Mouse (Mus musculus) ES-E14 (cell line): ENCODE results near the gene Klf9. TPM values are rescaled to one million over a fixed set of nuclear protein-coding genes. Genes with fewer than 3 reads are reported as not detected.

Source experiments
- DNase-seq: peaks from one replicate; pipeline ENCODE4 v3.0.0-alpha.2; 2013; ENCODE audit warnings: low read depth, low spot score
- H3K27ac ChIP-seq: 2 replicates; pipeline ENCODE4 v1.5.1; 2012; ENCODE audit warnings: low read depth, mild to moderate bottlenecking, low read length, moderate library complexity, mixed read lengths; ENCODE audit not compliant: poor library complexity, insufficient read depth, severe bottlenecking
- H3K36me3 ChIP-seq: 2 replicates; pipeline ENCODE4 v1.6.1; 2012; ENCODE audit warnings: mild to moderate bottlenecking, low read length, moderate library complexity, mixed read lengths; ENCODE audit not compliant: control insufficient read depth, poor library complexity, insufficient read depth, severe bottlenecking
- H3K4me1 ChIP-seq, 2 experiments: fragments of 150-350 bp in 1 of 2; sonication (generic) in 1 of 2; 2 replicates each; pipeline ENCODE4 v1.6.1; 2012; ENCODE audit warnings: low read length in 2 of 2, mild to moderate bottlenecking in 1 of 2, mixed read lengths in 1 of 2; ENCODE audit not compliant: control insufficient read depth in 2 of 2, insufficient read depth in 2 of 2, poor library complexity in 1 of 2
- H3K4me3 ChIP-seq, 2 experiments: fragments of 150-350 bp in 1 of 2; sonication (generic) in 1 of 2; 2 replicates each; pipeline ENCODE4 v1.5.1; 2012; ENCODE audit warnings: low read length in 2 of 2, low read depth in 1 of 2, mild to moderate bottlenecking in 1 of 2, mixed read lengths in 1 of 2; ENCODE audit not compliant: insufficient read depth in 1 of 2, poor library complexity in 1 of 2, severe bottlenecking in 1 of 2
- H3K9ac ChIP-seq: 2 replicates; pipeline ENCODE4 v1.6.1; 2012; ENCODE audit warnings: low read depth, mild to moderate bottlenecking, low read length, mixed read lengths; ENCODE audit not compliant: poor library complexity, insufficient read depth, severe bottlenecking
- H3K9me3 ChIP-seq: fragments of 150-350 bp; sonication (generic); 2 replicates; pipeline ENCODE4 v1.6.1; 2012; ENCODE audit warnings: low read depth, mild to moderate bottlenecking, low read length; ENCODE audit not compliant: control insufficient read depth, insufficient read depth
- CHD2 ChIP-seq: IDR thresholded peaks from 2 replicates; pipeline ENCODE4 v1.6.1; 2014; ENCODE audit warnings: mild to moderate bottlenecking, low read depth, low read length, inconsistent platforms
- HCFC1 ChIP-seq: IDR thresholded peaks from 2 replicates; pipeline ENCODE4 v1.6.1; 2012; ENCODE audit warnings: low read length, inconsistent platforms, borderline replicate concordance; ENCODE audit not compliant: insufficient read depth
- MAFK ChIP-seq: IDR thresholded peaks from 2 replicates; pipeline ENCODE4 v1.6.1; 2014; ENCODE audit warnings: mild to moderate bottlenecking, low read depth, low read length, inconsistent platforms; ENCODE audit not compliant: insufficient read depth
- ZC3H11A ChIP-seq: IDR thresholded peaks from 2 replicates; pipeline ENCODE4 v1.6.1; 2012; ENCODE audit warnings: low read depth, mild to moderate bottlenecking, inconsistent platforms, low read length, borderline replicate concordance
- ZNF384 ChIP-seq: IDR thresholded peaks from 2 replicates; pipeline ENCODE4 v1.6.1; 2012; ENCODE audit warnings: low read depth, low read length, inconsistent platforms
- in situ Hi-C, 2 experiments: fragments of 600-800 bp; cut with MboI; formaldehyde crosslinking; loops; one replicate each; pipeline ENCODE4 v1.15.1; 2025; ENCODE audit warnings: low sequenced_read_pairs in 2 of 2, inconsistent platforms in 1 of 2; ENCODE audit not compliant: unreplicated experiment in 2 of 2
- total RNA-seq: library from RNA; depleted of rRNA; stranded (reverse); fragments of 300-350 nt; gene quantifications from 2 replicates; pipeline ENCODE4 v1.2.3, GENCODE M21; 2012

Klf9 gene
- total RNA-seq, 1 experiment = 90.8 TPM

DNA sequence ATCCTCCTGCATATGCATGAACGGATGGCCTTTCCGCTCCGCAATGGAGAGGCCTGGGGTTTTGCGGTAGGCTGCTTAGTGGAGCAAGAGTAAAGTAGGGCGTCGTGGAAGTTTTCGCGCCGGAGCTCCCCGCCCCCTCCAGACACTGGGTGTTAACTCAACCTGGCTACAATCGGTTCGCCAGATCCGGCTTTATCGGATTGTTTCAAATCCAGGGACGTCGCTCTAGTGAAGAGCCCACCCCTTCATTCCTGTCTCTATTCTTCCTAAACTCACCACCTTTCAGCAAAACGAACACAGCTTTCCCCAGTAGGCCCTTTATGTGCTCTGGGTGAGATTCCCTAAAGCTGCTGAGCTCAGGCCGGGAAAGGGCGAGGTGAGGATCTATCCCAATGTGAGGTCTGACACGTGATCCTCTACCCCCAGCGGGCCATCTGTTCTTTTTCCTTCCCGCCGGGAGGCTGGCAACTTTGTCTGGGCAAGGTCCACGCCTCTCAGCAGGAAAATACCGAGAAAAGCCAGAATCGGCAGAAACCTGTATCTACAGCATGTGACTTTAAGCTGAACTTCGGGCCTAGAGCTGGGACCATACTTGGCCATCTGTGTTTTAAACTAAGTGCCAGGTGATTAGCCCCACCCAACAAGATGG lies 4.7 kb upstream of the Klf9 start:
- H3K27ac ChIP-seq = peak overlapping the region; percentile 100
- peak; percentile 90 for DNase-seq

GRCm38 (mm10) chr19:23137295-23137694 lies 3.7 kb upstream of the Klf9 start:
- H3K4me3 ChIP-seq = peak overlapping the region; percentile 47 to 59
- no peak for DNase-seq
- H3K27ac ChIP-seq = peak overlapping the region; percentile 100; the same call in 1 of the 2 replicates
- in situ Hi-C loops = loop anchor here in 1 of 2 experiments (5.0 kb wide), 1 partner anchor 45 kb away; no protein-coding TSS in a partner anchor
- H3K4me1 ChIP-seq = peaks cover under 1 to 2% of the 10 kb centered on the region in 2 experiments; a peak in 2 of 4 replicates
- H3K9ac ChIP-seq = peak overlapping the region; percentile 96
- no peaks in the 10 kb centered on the region for H3K9me3 ChIP-seq
- TF ChIP-seq CHD2 (no peak), HCFC1 (no peak), ZNF384 (no peak), ZC3H11A (no peak), MAFK (no peak)
- peaks cover 5% of the 10 kb centered on the region; the same call in 1 of the 2 replicates for H3K36me3 ChIP-seq

More for the DNA sequence above, 4.7 kb upstream of the Klf9 start:
- Histone ChIP-seq H3K9ac (peak overlapping the region; percentile 96), H3K4me3 (peak overlapping the region; percentile 59 to 65), H3K9me3 (no peaks in the 10 kb centered on the region), H3K36me3 (no peaks in the 10 kb centered on the region), H3K4me1 (peaks cover 2 to 12% of the 10 kb centered on the region in 2 experiments; a peak in 2 of 4 replicates)
- TF ChIP-seq ZNF384 (no peak), CHD2 (no peak), MAFK (peak; percentile 59; the same call in 1 of the 2 replicates), HCFC1 (no peak; the same call in 1 of the 2 replicates), ZC3H11A (no peak)
- in situ Hi-C loops = loop anchor here in 1 of 2 experiments (5.0 kb wide), 1 partner anchor 44 kb away; no protein-coding TSS in a partner anchor

GRCm38 (mm10) chr19:23139756-23140470 lies 1.1 kb upstream of the Klf9 start:
- TF ChIP-seq ZNF384 = peak; percentile 97
- TF ChIP-seq HCFC1 = no peak
- Histone ChIP-seq H3K36me3 (peaks cover 14% of the 10 kb centered on the region; the same call in 1 of the 2 replicates), H3K27ac (peak overlapping the region; percentile 64), H3K4me3 (peak overlapping the region; percentile 93 to 96), H3K9ac (peak overlapping the region; percentile 64), H3K4me1 (peaks cover 0 to 1% of the 10 kb centered on the region in 2 experiments; a peak in 2 of 4 replicates), H3K9me3 (no peaks in the 10 kb centered on the region)
- in situ Hi-C loops = loop anchor here in 1 of 2 experiments (5.0 kb wide), 1 partner anchor 48 kb away; no protein-coding TSS in a partner anchor
- DNase-seq = no peak

- Histone ChIP-seq H3K9me3 (no peaks in the 10 kb centered on the region), H3K9ac (peak overlapping the region; percentile 95), H3K36me3 (peaks cover 24% of the 10 kb centered on the region; the same call in 1 of the 2 replicates), H3K27ac (peak overlapping the region; percentile 95), H3K4me3 (peak overlapping the region; percentile 93 to 96), H3K4me1 (peaks cover 0 to 1% of the 10 kb centered on the region in 2 experiments; a peak in 2 of 4 replicates)
- in situ Hi-C loops = no loop called here
- no peak for DNase-seq
- TF ChIP-seq CHD2 (no peak), ZC3H11A (no peak), MAFK (no peak), ZNF384 (no peak), HCFC1 (no peak)
Observed at GRCm38 (mm10) chr19:23141391-23142281, 610 bp downstream of the Klf9 start.
